Mouse (Mus musculus): ENCODE measurements around the gene Padi1. TPM values are rescaled to one million over a fixed set of nuclear protein-coding genes. Genes with fewer than 3 reads are reported as not detected.

Padi1 gene
- polyA plus RNA-seq, 1 experiment: 0.29 TPM

GRCm38 (mm10) chr4:140879116-140879515 lies 33.5 kb upstream of the Padi1 start:
- Histone ChIP-seq H3K27me3 (replicated peaks) (peaks cover 54% of the 10 kb centered on the region), H3K4me1 (peaks cover 3% of the 10 kb centered on the region; the same call in 1 of the 2 replicates), H3K9me3 (peaks cover 38% of the 10 kb centered on the region), H3K4me3 (replicated peaks) (no peak overlapping the region), H3K36me3 (replicated peaks; ENCODE audit: low read length) (no peaks in the 10 kb centered on the region)
- TF ChIP-seq GATA1 (IDR thresholded peaks at IDR 0.05; ENCODE audit: borderline replicate concordance, low read length) (no peak), FLI1 (IDR thresholded peaks at IDR 0.05; ENCODE audit: low read length) (no peak)

GRCm38 (mm10) chr4:140878655-140879054 lies 33.1 kb upstream of the Padi1 start:
- Histone ChIP-seq H3K4me1 (peaks cover 3% of the 10 kb centered on the region; the same call in 1 of the 2 replicates), H3K27me3 (replicated peaks) (peaks cover 49% of the 10 kb centered on the region), H3K36me3 (replicated peaks; ENCODE audit: low read length) (no peaks in the 10 kb centered on the region), H3K9me3 (peaks cover 37% of the 10 kb centered on the region), H3K4me3 (replicated peaks) (no peak overlapping the region)
- TF ChIP-seq FLI1 (IDR thresholded peaks at IDR 0.05; ENCODE audit: low read length) (no peak), GATA1 (IDR thresholded peaks at IDR 0.05; ENCODE audit: borderline replicate concordance, low read length) (no peak)

GRCm38 (mm10) chr4:140877441-140877840 lies 31.9 kb upstream of the Padi1 start:
- Histone ChIP-seq H3K9me3 (peaks cover 31% of the 10 kb centered on the region), H3K4me3 (replicated peaks) (no peak overlapping the region), H3K27me3 (replicated peaks) (peaks cover 47% of the 10 kb centered on the region), H3K4me1 (peaks cover 9% of the 10 kb centered on the region), H3K36me3 (replicated peaks; ENCODE audit: low read length) (no peaks in the 10 kb centered on the region)
- TF ChIP-seq FLI1 (IDR thresholded peaks at IDR 0.05; ENCODE audit: low read length) (no peak), GATA1 (IDR thresholded peaks at IDR 0.05; ENCODE audit: borderline replicate concordance, low read length) (no peak)

- H3K27me3 ChIP-seq (replicated peaks): peaks cover 45% of the 10 kb centered on the region
- TF ChIP-seq GATA1 (IDR thresholded peaks at IDR 0.05; ENCODE audit: borderline replicate concordance, low read length) (no peak), FLI1 (IDR thresholded peaks at IDR 0.05; ENCODE audit: low read length) (no peak)
- peaks cover 17% of the 10 kb centered on the region for H3K4me1 ChIP-seq
- peaks cover 24% of the 10 kb centered on the region for H3K9me3 ChIP-seq
- H3K36me3 ChIP-seq (replicated peaks; ENCODE audit: low read length): no peaks in the 10 kb centered on the region
- H3K4me3 ChIP-seq (replicated peaks): no peak overlapping the region
Observed at GRCm38 (mm10) chr4:140876681-140877080, 31.1 kb upstream of the Padi1 start.

GRCm38 (mm10) chr4:140876161-140876560 lies 30.6 kb upstream of the Padi1 start:
- H3K4me1 ChIP-seq: peaks cover 20% of the 10 kb centered on the region
- peaks cover 42% of the 10 kb centered on the region for H3K27me3 ChIP-seq (replicated peaks)
- no peak overlapping the region for H3K4me3 ChIP-seq (replicated peaks)
- peaks cover 18% of the 10 kb centered on the region for H3K9me3 ChIP-seq
- H3K36me3 ChIP-seq (replicated peaks; ENCODE audit: low read length): no peaks in the 10 kb centered on the region
- TF ChIP-seq FLI1 (IDR thresholded peaks at IDR 0.05; ENCODE audit: low read length): no peak
- no peak for TF ChIP-seq GATA1 (IDR thresholded peaks at IDR 0.05; ENCODE audit: borderline replicate concordance, low read length)

- peaks cover 18% of the 10 kb centered on the region for H3K9me3 ChIP-seq
- peaks cover 52% of the 10 kb centered on the region for H3K27me3 ChIP-seq (replicated peaks)
- TF ChIP-seq GATA1 (IDR thresholded peaks at IDR 0.05; ENCODE audit: borderline replicate concordance, low read length): no peak
- no peak for TF ChIP-seq FLI1 (IDR thresholded peaks at IDR 0.05; ENCODE audit: low read length)
Observed at GRCm38 (mm10) chr4:140873011-140873410, 27.4 kb upstream of the Padi1 start.

GRCm38 (mm10) chr4:140872686-140872992 lies 27.1 kb upstream of the Padi1 start:
- peaks cover 53% of the 10 kb centered on the region for H3K27me3 ChIP-seq (replicated peaks)
- H3K9me3 ChIP-seq: peaks cover 18% of the 10 kb centered on the region
- TF ChIP-seq FLI1 (IDR thresholded peaks at IDR 0.05; ENCODE audit: low read length): no peak
- TF ChIP-seq GATA1 (IDR thresholded peaks at IDR 0.05; ENCODE audit: borderline replicate concordance, low read length): no peak
- H3K4me1 ChIP-seq: peaks cover 28% of the 10 kb centered on the region
- no peaks in the 10 kb centered on the region for H3K36me3 ChIP-seq (replicated peaks; ENCODE audit: low read length)
- no peak overlapping the region for H3K4me3 ChIP-seq (replicated peaks)

More at GRCm38 (mm10) chr4:140873011-140873410, 27.4 kb upstream of the Padi1 start:
- Histone ChIP-seq H3K4me3 (replicated peaks) (no peak overlapping the region), H3K36me3 (replicated peaks; ENCODE audit: low read length) (no peaks in the 10 kb centered on the region), H3K4me1 (peaks cover 28% of the 10 kb centered on the region)

GRCm38 (mm10) chr4:140871851-140872685 lies 26.5 kb upstream of the Padi1 start:
- Histone ChIP-seq H3K9me3 (peaks cover 18% of the 10 kb centered on the region), H3K4me1 (peaks cover 30% of the 10 kb centered on the region), H3K4me3 (replicated peaks) (peak overlapping the region; percentile 74), H3K27me3 (replicated peaks) (peaks cover 52% of the 10 kb centered on the region), H3K36me3 (replicated peaks; ENCODE audit: low read length) (no peaks in the 10 kb centered on the region)
- TF ChIP-seq FLI1 (IDR thresholded peaks at IDR 0.05; ENCODE audit: low read length): no peak

- H3K36me3 ChIP-seq (replicated peaks; ENCODE audit: low read length): no peaks in the 10 kb centered on the region
- TF ChIP-seq FLI1 (IDR thresholded peaks at IDR 0.05; ENCODE audit: low read length): no peak
- TF ChIP-seq GATA1 (IDR thresholded peaks at IDR 0.05; ENCODE audit: borderline replicate concordance, low read length): no peak
- peaks cover 49% of the 10 kb centered on the region for H3K27me3 ChIP-seq (replicated peaks)
- H3K9me3 ChIP-seq: peaks cover 18% of the 10 kb centered on the region
- H3K4me1 ChIP-seq: peaks cover 27% of the 10 kb centered on the region
- no peak overlapping the region for H3K4me3 ChIP-seq (replicated peaks)
Observed at GRCm38 (mm10) chr4:140871376-140871775, 25.8 kb upstream of the Padi1 start.

- Histone ChIP-seq H3K4me1 (peaks cover 27% of the 10 kb centered on the region), H3K36me3 (replicated peaks; ENCODE audit: low read length) (no peaks in the 10 kb centered on the region), H3K27me3 (replicated peaks) (peaks cover 48% of the 10 kb centered on the region), H3K9me3 (peaks cover 18% of the 10 kb centered on the region), H3K4me3 (replicated peaks) (no peak overlapping the region)
- TF ChIP-seq FLI1 (IDR thresholded peaks at IDR 0.05; ENCODE audit: low read length) (no peak), GATA1 (IDR thresholded peaks at IDR 0.05; ENCODE audit: borderline replicate concordance, low read length) (no peak)
Observed at GRCm38 (mm10) chr4:140870876-140871275, 25.3 kb upstream of the Padi1 start.
